Mouse (Mus musculus) thymus, adult 2 months (tissue): Measurements from ENCODE around the gene Disc1.

Source experiments
- CTCF ChIP-seq: fragments of 200-500 bp; IDR thresholded peaks from 2 replicates; pipeline ENCODE4 v1.5.1; 2012; ENCODE audit warnings: mild to moderate bottlenecking, control low read depth, low read length, moderate library complexity, borderline replicate concordance; ENCODE audit not compliant: control insufficient read depth, poor library complexity, insufficient read depth; ENCODE audit errors: extremely low read depth
- POLR2A ChIP-seq: fragments of 200-500 bp; IDR thresholded peaks from 2 replicates; pipeline ENCODE4 v1.6.1; 2012; ENCODE audit warnings: mild to moderate bottlenecking, low read length, control low read depth, moderate library complexity; ENCODE audit not compliant: control insufficient read depth, poor library complexity, insufficient read depth; ENCODE audit errors: extremely low read depth

GRCm38 (mm10) chr8:125075389-125075788 lies 21.4 kb downstream of the Disc1 start:
- TF ChIP-seq POLR2A (no peak), CTCF (no peak)
